Mouse (Mus musculus) lung, adult 2 months (tissue): ENCODE data around the gene Ociad1.

Experiments used
- CTCF ChIP-seq: fragments of 200-500 bp; IDR thresholded peaks from 2 replicates; pipeline ENCODE4 v1.5.1; 2011; ENCODE audit warnings: mild to moderate bottlenecking, low read length, control low read depth; ENCODE audit not compliant: insufficient read depth
- POLR2A ChIP-seq: fragments of 200-500 bp; IDR thresholded peaks from 2 replicates; pipeline ENCODE4 v1.6.1; 2011; ENCODE audit warnings: low read depth, mild to moderate bottlenecking, control low read depth, low read length, borderline replicate concordance; ENCODE audit errors: extremely low read depth

DNA sequence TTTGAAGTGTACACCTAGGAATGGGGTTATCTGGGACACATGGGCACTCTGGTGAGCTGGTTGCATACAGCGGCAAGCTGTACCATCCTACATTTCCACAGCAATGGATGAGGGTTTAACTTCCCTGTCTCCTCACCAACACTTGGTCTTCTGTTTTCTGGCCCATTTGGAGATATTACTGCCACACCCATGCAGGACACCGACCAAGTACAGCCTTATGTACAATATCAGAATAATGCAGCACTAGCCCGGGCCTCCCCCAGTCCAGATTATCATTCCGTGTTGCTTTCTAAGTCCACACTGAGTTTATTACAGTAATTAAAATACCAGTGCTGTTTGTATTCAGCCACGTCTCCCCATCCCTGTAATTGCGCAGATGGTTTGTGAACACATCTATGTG lies 46.2 kb upstream of the Ociad1 start:
- TF ChIP-seq POLR2A (no peak), CTCF (no peak)
